Mouse (Mus musculus): ENCODE measurements around the gene Tsr2.

Gene Tsr2

GRCm38 (mm10) chrX:151046777-151047430 is 49.4 kb downstream of the Tsr2 start:
- peak; percentile 66 to 70 for DNase-seq (ENCODE audit: low spot score in 2 of 2)

GRCm38 (mm10) chrX:151046321-151046720 is 50.0 kb downstream of the Tsr2 start:
- DNase-seq (ENCODE audit: low spot score in 2 of 2), result peak in 1 of 2 experiments; percentile 1

- DNase-seq (ENCODE audit: low spot score in 2 of 2), result no peak
These were observed 50.5 kb downstream of the Tsr2 start, which contains the start of gene Fgd1 for GRCm38 (mm10) chrX:151045850-151046249. TSS of gene Fgd1 (plus strand) at chrX:151046150.

GRCm38 (mm10) chrX:151041223-151041622 is 55.1 kb downstream of the Tsr2 start:
- no peak for DNase-seq (ENCODE audit: low spot score in 2 of 2)
